10 mouse cellular contexts compared by ENCODE assay signal in genomic region chr8:120485116-120485515, GRCm38 (mm10).
DNase-seq lines count a peak whose midpoint lies in the region; ATAC-seq and TF ChIP-seq lines count a peak whose summit lies in the region.
"Had no signal": no experiment of that assay in that cellular context is flagged by ENCODE, and none has a peak within 500 bp of the region (broad histone marks: within the 10 kb centered on the region; RNA-seq: fewer than 3 reads in every experiment).

No protein-coding gene starts in this region.

- H3K9me3 ChIP-seq in heart, embryonic 11.5 days (replicated peaks; ENCODE audit: control insufficient read depth, low read length) = no peaks in the 10 kb centered on the region
- peaks cover 6% of the 10 kb centered on the region for H3K9me3 ChIP-seq in CH12.LX (replicated peaks; ENCODE audit: low read length)
- no peaks in the 10 kb centered on the region for H3K9me3 ChIP-seq in forebrain, embryonic 11.5 days (ENCODE audit: control insufficient read depth, low read length)
- no peaks in the 10 kb centered on the region for H3K9me3 ChIP-seq in limb, embryonic 15.5 days

- no peak for TF ChIP-seq POLR2A in CH12.LX (IDR thresholded peaks at IDR 0.05; ENCODE audit: low read depth, low read length)

- H3K79me2 ChIP-seq in CH12.LX (replicated peaks; ENCODE audit: control insufficient read depth, extremely low read depth, insufficient read depth, poor library complexity, severe bottlenecking) = peaks cover 15% of the 10 kb centered on the region

- no peak for TF ChIP-seq RAD21 in CH12.LX (IDR thresholded peaks at IDR 0.05; ENCODE audit: low read depth, low read length)

- H3K27me3 ChIP-seq in heart, embryonic 11.5 days (ENCODE audit: control insufficient read depth, insufficient read depth, low read length) = 0 out of 2 replicates have a peak, but pooled peaks cover 2% of the 10 kb centered on the region
- H3K27me3 ChIP-seq in CH12.LX (replicated peaks) = no peaks in the 10 kb centered on the region
- peaks cover 2% of the 10 kb centered on the region for H3K27me3 ChIP-seq in forebrain, embryonic 11.5 days (ENCODE audit: control insufficient read depth, insufficient read depth, low read length)
- H3K27me3 ChIP-seq in limb, embryonic 15.5 days = peaks cover 46% of the 10 kb centered on the region

- TF ChIP-seq CTCF in CH12.LX (conservative IDR thresholded peaks at IDR 0.05 in 1 of 2, IDR thresholded peaks at IDR 0.05 in 1 of 2; ENCODE audit: low read depth in 2 of 2, low read length in 2 of 2) = no peak

- peak overlapping the region; percentile 22; the same call in 1 of the 2 replicates for H3K27ac ChIP-seq in heart, embryonic 11.5 days (ENCODE audit: low read depth, low read length)
- H3K27ac ChIP-seq in CH12.LX (ENCODE audit: insufficient read depth, low read depth) = peak overlapping the region; percentile 2; the same call in 1 of the 2 replicates
- 0 out of 2 replicates have a peak overlapping the region, but pooled peaks have one; percentile 0 for H3K27ac ChIP-seq in forebrain, embryonic 11.5 days (ENCODE audit: low read depth, low read length)
- no peak overlapping the region; the same call in 1 of the 2 replicates for H3K27ac ChIP-seq in limb, embryonic 15.5 days

- dilution Hi-C loops in CH12.LX (cut with MboI; ENCODE audit: extremely low pct_ligation_motif_present, extremely low pct_unique_long_range_greater_than_20kb, low sequenced_read_pairs) = no loop called here

- ATAC-seq in heart, embryonic 11.5 days (replicated peaks; ENCODE audit: insufficient number of reproducible peaks, low FRiP score, low TSS enrichment) = no peak
- no peak for ATAC-seq in forebrain, embryonic 11.5 days (replicated peaks; ENCODE audit: low FRiP score)
- ATAC-seq in limb, embryonic 15.5 days (ENCODE audit: insufficient number of reproducible peaks, low FRiP score, low TSS enrichment, low read depth) = 0 out of 2 replicates have a peak, but pooled peaks have one; percentile 28
- ATAC-seq: CD4-positive, CD25-positive, alpha-beta regulatory T cell, adult 4 months had no signal

- WGBS in heart, embryonic 11.5 days (ENCODE audit: insufficient replicate concordance) = 50% methylated on average over 6 of the region's 6 CpGs
- WGBS in forebrain, embryonic 11.5 days = 47% methylated on average over 6 of the region's 6 CpGs
- WGBS in limb, embryonic 15.5 days = 29% methylated on average over 6 of the region's 6 CpGs

- H3K4me1 ChIP-seq in heart, embryonic 11.5 days (ENCODE audit: control insufficient read depth, insufficient read depth, low read length) = peaks cover 38% of the 10 kb centered on the region
- peaks cover 38 to 59% of the 10 kb centered on the region in 2 experiments for H3K4me1 ChIP-seq in CH12.LX (ENCODE audit: control insufficient read depth in 1 of 2, insufficient read depth in 2 of 2)
- H3K4me1 ChIP-seq in forebrain, embryonic 11.5 days (replicated peaks; ENCODE audit: control insufficient read depth, insufficient read depth, low read length) = peaks cover 33% of the 10 kb centered on the region
- H3K4me1 ChIP-seq in limb, embryonic 15.5 days = peaks cover 71% of the 10 kb centered on the region

- no peak overlapping the region for H3K4me3 ChIP-seq in heart, embryonic 11.5 days (ENCODE audit: low read depth, low read length)
- no peak overlapping the region for H3K4me3 ChIP-seq in CH12.LX (replicated peaks in 1 of 3; ENCODE audit: low read depth in 2 of 3, low read length in 2 of 3, poor library complexity in 1 of 3)
- no peak overlapping the region for H3K4me3 ChIP-seq in forebrain, embryonic 11.5 days (ENCODE audit: low read depth, low read length)
- no peak overlapping the region for H3K4me3 ChIP-seq in limb, embryonic 15.5 days

- no peaks in the 10 kb centered on the region for H3K36me3 ChIP-seq in heart, embryonic 11.5 days (ENCODE audit: control insufficient read depth, insufficient read depth, low read length)
- H3K36me3 ChIP-seq in CH12.LX (replicated peaks in 1 of 2; ENCODE audit: control insufficient read depth in 1 of 2, insufficient read depth in 1 of 2, low read length in 1 of 2) = no peaks in the 10 kb centered on the region
- H3K36me3 ChIP-seq in forebrain, embryonic 11.5 days (ENCODE audit: control insufficient read depth, insufficient read depth, low read length) = no peaks in the 10 kb centered on the region
- no peaks in the 10 kb centered on the region for H3K36me3 ChIP-seq in limb, embryonic 15.5 days

- in situ Hi-C loops in CH12.LX (cut with MboI; ENCODE audit: low pct_ligation_motif_present, low pct_unique_long_range_greater_than_20kb, low sequenced_read_pairs) = no loop called here

- no peak for TF ChIP-seq EP300 in CH12.LX (IDR thresholded peaks at IDR 0.05; ENCODE audit: low read length)

- H3K9ac ChIP-seq in heart, embryonic 11.5 days (ENCODE audit: low read depth, low read length) = peak overlapping the region; percentile 56; the same call in 1 of the 2 replicates
- H3K9ac ChIP-seq in CH12.LX (ENCODE audit: insufficient read depth, low read depth) = no peak overlapping the region
- no peak overlapping the region for H3K9ac ChIP-seq in forebrain, embryonic 11.5 days (ENCODE audit: low read length)
- no peak overlapping the region for H3K9ac ChIP-seq in limb, embryonic 15.5 days

- H3K4me2 ChIP-seq in heart, embryonic 11.5 days = peak overlapping the region; percentile 95; the same call in 1 of the 2 replicates
- H3K4me2 ChIP-seq in CH12.LX (ENCODE audit: insufficient read depth, low read depth, poor library complexity, severe bottlenecking) = no peak overlapping the region
- H3K4me2 ChIP-seq in forebrain, embryonic 11.5 days (ENCODE audit: low read depth, low read length, severe bottlenecking) = no peak overlapping the region
- no peak overlapping the region for H3K4me2 ChIP-seq in limb, embryonic 15.5 days

- DNase-seq in heart, postnatal 4 days = no peak
- DNase-seq in CH12.LX (ENCODE audit: extremely low read depth) = no peak
- DNase-seq in forebrain, embryonic 11.5 days (ENCODE audit: low spot score) = no peak
- no peak for DNase-seq in B cell, adult 2 months
- no peak for DNase-seq in lung, postnatal 14 days
- DNase-seq in cerebellum, adult 11 months = no peak
- DNase-seq: adrenal gland, adult 8-10 months had no signal

TF ChIP-seq in CH12.LX, 34 proteins besides CTCF, POLR2A, EP300 and RAD21:
- TF ChIP-seq MEF2A (IDR thresholded peaks at IDR 0.05; ENCODE audit: borderline replicate concordance, low read depth, low read length) (no peak), MAX (IDR thresholded peaks at IDR 0.05; ENCODE audit: low read length) (0 out of 2 replicates have a peak, but pooled peaks have one; percentile 13)
